Mouse (Mus musculus): ENCODE results near the gene Etv3. TPM values are rescaled to one million over a fixed set of nuclear protein-coding genes. Genes with fewer than 3 reads are reported as not detected.
A peak's percentile ranks its signal among the peaks of the same experiment; 100 is the strongest.

Gene Etv3
- polyA plus RNA-seq, 1 experiment from 2014 or later, result 9.7 TPM

DNA sequence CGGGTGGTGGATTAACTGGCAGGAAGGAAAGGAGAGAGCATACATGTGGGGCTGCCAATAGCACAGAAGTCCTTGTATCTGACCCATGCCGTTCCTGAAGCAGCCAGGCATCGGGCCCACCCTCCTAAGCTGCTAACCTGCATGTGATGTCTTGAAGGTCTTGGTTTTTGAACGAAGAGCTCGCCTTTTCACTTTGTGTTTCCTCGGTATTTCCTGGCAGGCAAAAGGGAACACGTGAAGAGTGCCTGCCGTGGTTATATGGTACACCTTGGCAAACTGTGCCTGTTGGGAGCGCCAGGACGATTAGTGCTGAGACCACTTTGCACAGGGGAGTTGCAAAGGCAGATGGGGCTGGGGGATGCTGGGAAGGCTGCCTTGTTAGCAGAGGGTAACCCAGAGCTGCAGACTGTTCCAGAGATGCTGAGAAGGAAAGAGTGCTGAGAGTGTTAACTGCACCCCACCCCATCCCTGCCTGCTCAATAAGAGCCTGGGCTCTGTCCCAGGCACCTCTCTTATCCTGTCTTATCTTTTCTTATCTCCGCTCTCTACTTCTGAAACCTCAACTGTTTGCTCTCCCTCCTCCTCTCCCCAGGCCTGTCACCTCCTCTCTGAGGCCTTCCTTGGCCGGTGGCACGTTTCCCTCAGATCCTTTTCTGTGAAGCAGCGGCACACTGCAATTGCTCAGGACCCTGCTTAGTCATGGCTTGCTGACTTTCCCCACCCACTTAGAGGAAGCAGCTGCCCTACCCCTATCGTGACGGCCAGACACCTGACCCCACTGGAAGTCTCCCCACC is 13.0 kb upstream of the Etv3 start:
- peaks cover 7% of the 10 kb centered on the region; the same call in 1 of the 2 replicates for H3K4me1 ChIP-seq (ENCODE audit: control insufficient read depth, insufficient read depth, low read length)
- ATAC-seq (ENCODE audit: low FRiP score, low TSS enrichment), result 0 out of 2 replicates have a peak, but pooled peaks have one; percentile 17

GRCm38 (mm10) chr3:87515567-87516081 is 9.6 kb upstream of the Etv3 start:
- WGBS, result 67% methylated on average over 13 of the region's 13 CpGs
- no peak for ATAC-seq (ENCODE audit: low FRiP score, low TSS enrichment)
- H3K9me3 ChIP-seq (ENCODE audit: control insufficient read depth, low read length), result no peaks in the 10 kb centered on the region
- H3K36me3 ChIP-seq (ENCODE audit: control insufficient read depth, insufficient read depth, low read length), result no peaks in the 10 kb centered on the region
- H3K9ac ChIP-seq (ENCODE audit: low read depth, low read length), result no peak overlapping the region
- H3K27me3 ChIP-seq (ENCODE audit: control insufficient read depth, insufficient read depth, low read length), result no peaks in the 10 kb centered on the region
- H3K27ac ChIP-seq (ENCODE audit: low read depth, low read length), result no peak overlapping the region
- H3K4me1 ChIP-seq (ENCODE audit: control insufficient read depth, insufficient read depth, low read length), result peaks cover 7% of the 10 kb centered on the region; the same call in 1 of the 2 replicates
- no peak overlapping the region for H3K4me3 ChIP-seq (ENCODE audit: low read length)
- no peak overlapping the region for H3K4me2 ChIP-seq (replicated peaks; ENCODE audit: low read depth, low read length)

More for the DNA sequence above, 13.0 kb upstream of the Etv3 start:
- H3K9me3 ChIP-seq (ENCODE audit: control insufficient read depth, low read length), result no peaks in the 10 kb centered on the region
- H3K4me2 ChIP-seq (replicated peaks; ENCODE audit: low read depth, low read length), result no peak overlapping the region; the same call in 1 of the 2 replicates
- 47% methylated on average over 16 of the region's 16 CpGs for WGBS
- no peaks in the 10 kb centered on the region for H3K36me3 ChIP-seq (ENCODE audit: control insufficient read depth, insufficient read depth, low read length)
- H3K27me3 ChIP-seq (ENCODE audit: control insufficient read depth, insufficient read depth, low read length), result no peaks in the 10 kb centered on the region
- H3K4me3 ChIP-seq (ENCODE audit: low read length), result no peak overlapping the region
- H3K27ac ChIP-seq (ENCODE audit: low read depth, low read length), result no peak overlapping the region
- H3K9ac ChIP-seq (ENCODE audit: low read depth, low read length), result no peak overlapping the region

GRCm38 (mm10) chr3:87518425-87518824 is 6.8 kb upstream of the Etv3 start:
- no peak overlapping the region for H3K27ac ChIP-seq (ENCODE audit: low read depth, low read length)
- ATAC-seq (ENCODE audit: low FRiP score, low TSS enrichment), result no peak
- H3K4me3 ChIP-seq (ENCODE audit: low read length), result no peak overlapping the region
- no peaks in the 10 kb centered on the region for H3K27me3 ChIP-seq (ENCODE audit: control insufficient read depth, insufficient read depth, low read length)
- H3K4me2 ChIP-seq (replicated peaks; ENCODE audit: low read depth, low read length), result no peak overlapping the region
- no peaks in the 10 kb centered on the region for H3K36me3 ChIP-seq (ENCODE audit: control insufficient read depth, insufficient read depth, low read length)
- H3K4me1 ChIP-seq (ENCODE audit: control insufficient read depth, insufficient read depth, low read length), result no peaks in the 10 kb centered on the region
- no peaks in the 10 kb centered on the region for H3K9me3 ChIP-seq (ENCODE audit: control insufficient read depth, low read length)
- H3K9ac ChIP-seq (ENCODE audit: low read depth, low read length), result no peak overlapping the region

DNA sequence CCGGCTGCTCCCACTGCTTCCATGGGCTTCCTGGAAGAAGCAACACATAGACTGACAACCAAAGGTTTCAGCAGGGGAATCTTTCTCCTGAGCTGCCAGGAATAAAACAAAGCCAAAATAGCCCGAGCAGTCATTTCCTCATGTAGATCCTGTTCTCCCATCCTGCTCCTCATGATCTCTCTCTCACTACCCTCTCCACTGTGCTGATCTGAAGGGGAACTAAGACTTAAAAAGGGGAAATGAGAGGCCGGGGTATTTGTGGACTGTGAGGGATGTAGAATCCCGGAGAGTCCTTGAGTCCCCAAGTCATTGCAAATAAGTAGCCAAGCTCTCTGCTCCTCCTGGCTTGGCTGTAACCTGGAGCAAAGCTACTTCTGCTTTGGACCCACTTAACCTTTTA is 4.1 kb upstream of the Etv3 start:
- no peak for ATAC-seq (ENCODE audit: low FRiP score, low TSS enrichment)
- Histone ChIP-seq H3K4me1 (ENCODE audit: control insufficient read depth, insufficient read depth, low read length) (peaks cover under 1% of the 10 kb centered on the region), H3K4me3 (ENCODE audit: low read length) (no peak overlapping the region), H3K9me3 (ENCODE audit: control insufficient read depth, low read length) (no peaks in the 10 kb centered on the region), H3K27ac (ENCODE audit: low read depth, low read length) (no peak overlapping the region), H3K4me2 (replicated peaks; ENCODE audit: low read depth, low read length) (no peak overlapping the region), H3K36me3 (ENCODE audit: control insufficient read depth, insufficient read depth, low read length) (no peaks in the 10 kb centered on the region), H3K9ac (ENCODE audit: low read depth, low read length) (no peak overlapping the region), H3K27me3 (ENCODE audit: control insufficient read depth, insufficient read depth, low read length) (no peaks in the 10 kb centered on the region)
- WGBS, result 83% methylated on average over 4 of the region's 4 CpGs

- Histone ChIP-seq H3K9me3 (ENCODE audit: control insufficient read depth, low read length) (no peaks in the 10 kb centered on the region), H3K4me1 (ENCODE audit: control insufficient read depth, insufficient read depth, low read length) (peaks cover 7% of the 10 kb centered on the region), H3K27ac (ENCODE audit: low read depth, low read length) (no peak overlapping the region), H3K9ac (ENCODE audit: low read depth, low read length) (no peak overlapping the region), H3K4me2 (replicated peaks; ENCODE audit: low read depth, low read length) (no peak overlapping the region), H3K36me3 (ENCODE audit: control insufficient read depth, insufficient read depth, low read length) (no peaks in the 10 kb centered on the region), H3K27me3 (ENCODE audit: control insufficient read depth, insufficient read depth, low read length) (no peaks in the 10 kb centered on the region), H3K4me3 (ENCODE audit: low read length) (no peak overlapping the region)
- no peak for ATAC-seq (ENCODE audit: low FRiP score, low TSS enrichment)
- WGBS, result 65% methylated on average over 1 of the region's 1 CpGs
Observed at GRCm38 (mm10) chr3:87521833-87522232, 3.4 kb upstream of the Etv3 start.

- 93% methylated on average over 9 of the region's 9 CpGs for WGBS
- peaks cover 14% of the 10 kb centered on the region for H3K36me3 ChIP-seq (ENCODE audit: control insufficient read depth, insufficient read depth, low read length)
- no peak for ATAC-seq (ENCODE audit: low FRiP score, low TSS enrichment)
- H3K9ac ChIP-seq (ENCODE audit: low read depth, low read length), result no peak overlapping the region
- H3K27me3 ChIP-seq (ENCODE audit: control insufficient read depth, insufficient read depth, low read length), result no peaks in the 10 kb centered on the region
- no peak overlapping the region for H3K4me3 ChIP-seq (ENCODE audit: low read length)
- no peak overlapping the region for H3K4me2 ChIP-seq (replicated peaks; ENCODE audit: low read depth, low read length)
- no peaks in the 10 kb centered on the region for H3K9me3 ChIP-seq (ENCODE audit: control insufficient read depth, low read length)
- peaks cover 7% of the 10 kb centered on the region for H3K4me1 ChIP-seq (ENCODE audit: control insufficient read depth, insufficient read depth, low read length)
- no peak overlapping the region for H3K27ac ChIP-seq (ENCODE audit: low read depth, low read length)
Observed at GRCm38 (mm10) chr3:87523701-87524100, 1.5 kb upstream of the Etv3 start.

DNA sequence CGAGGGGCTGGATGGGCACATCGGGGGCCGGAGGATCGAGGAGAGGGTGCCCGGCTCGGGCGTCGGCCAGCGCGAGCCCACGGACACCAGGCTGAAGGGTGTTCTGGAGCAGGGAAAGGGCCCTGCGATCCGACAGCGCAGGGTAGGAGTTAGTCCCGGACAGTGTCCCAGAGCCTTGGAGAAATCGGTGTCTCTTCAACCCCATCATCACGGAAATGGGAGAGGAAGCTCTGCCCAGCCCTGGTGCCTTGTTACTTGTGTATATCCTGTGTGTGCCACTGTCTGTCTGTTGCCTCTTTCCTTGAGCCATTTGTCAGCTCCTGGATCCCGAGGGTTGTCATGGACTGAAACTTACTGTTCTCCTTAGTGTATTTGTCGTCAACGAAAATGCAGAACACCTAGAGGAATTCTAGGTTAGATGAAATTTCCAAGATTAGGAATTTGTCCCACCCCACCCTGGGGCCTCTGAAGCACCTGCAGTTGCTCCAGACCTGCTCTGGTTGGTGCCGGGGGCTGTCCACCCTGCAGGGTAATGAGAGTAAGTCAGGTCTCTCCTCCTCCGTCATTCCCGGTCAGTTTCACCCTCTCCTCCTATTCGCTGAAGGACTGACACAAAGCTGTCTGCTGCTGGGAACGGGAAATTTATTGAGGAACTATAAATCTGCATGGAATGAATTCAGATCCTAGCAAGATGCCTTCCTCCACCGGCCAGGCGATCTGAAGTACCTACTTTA is 797 bp downstream of the Etv3 start:
- H3K4me1 ChIP-seq (ENCODE audit: control insufficient read depth, insufficient read depth, low read length), result peaks cover 7% of the 10 kb centered on the region
- peak overlapping the region; percentile 89 for H3K4me2 ChIP-seq (replicated peaks; ENCODE audit: low read depth, low read length)
- H3K27ac ChIP-seq (ENCODE audit: low read depth, low read length), result peak overlapping the region; percentile 76
- H3K4me3 ChIP-seq (ENCODE audit: low read length), result peak overlapping the region; percentile 76
- WGBS, result 3% methylated on average over 27 of the region's 27 CpGs
- H3K27me3 ChIP-seq (ENCODE audit: control insufficient read depth, insufficient read depth, low read length), result no peaks in the 10 kb centered on the region
- H3K9me3 ChIP-seq (ENCODE audit: control insufficient read depth, low read length), result no peaks in the 10 kb centered on the region
- H3K9ac ChIP-seq (ENCODE audit: low read depth, low read length), result peak overlapping the region; percentile 87
- ATAC-seq (ENCODE audit: low FRiP score, low TSS enrichment), result peak; percentile 74
- H3K36me3 ChIP-seq (ENCODE audit: control insufficient read depth, insufficient read depth, low read length), result peaks cover 37% of the 10 kb centered on the region

DNA sequence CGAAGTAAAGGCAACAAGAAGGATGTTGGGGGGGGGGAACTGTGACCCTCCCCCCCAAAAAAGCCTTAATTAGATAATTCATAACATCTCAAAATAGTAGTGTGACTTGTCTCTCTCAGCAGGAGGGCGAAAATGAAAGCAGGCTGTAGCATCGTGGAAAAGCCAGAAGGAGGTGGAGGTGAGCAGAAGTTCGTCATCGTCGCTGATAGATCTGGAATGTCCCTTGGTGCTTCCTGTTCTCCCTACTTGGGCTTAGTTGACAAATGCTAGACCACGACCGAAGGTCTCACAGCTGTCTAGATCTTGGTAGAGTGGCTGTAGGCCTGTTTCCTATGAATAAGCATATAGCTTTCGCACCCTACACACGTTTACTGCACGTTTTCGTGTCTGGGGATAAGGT is 1.9 kb downstream of the Etv3 start:
- Histone ChIP-seq H3K36me3 (ENCODE audit: control insufficient read depth, insufficient read depth, low read length) (peaks cover 46% of the 10 kb centered on the region), H3K9me3 (ENCODE audit: control insufficient read depth, low read length) (no peaks in the 10 kb centered on the region), H3K4me1 (ENCODE audit: control insufficient read depth, insufficient read depth, low read length) (peaks cover 7% of the 10 kb centered on the region), H3K27ac (ENCODE audit: low read depth, low read length) (no peak overlapping the region), H3K4me2 (replicated peaks; ENCODE audit: low read depth, low read length) (no peak overlapping the region), H3K4me3 (ENCODE audit: low read length) (no peak overlapping the region), H3K9ac (ENCODE audit: low read depth, low read length) (no peak overlapping the region), H3K27me3 (ENCODE audit: control insufficient read depth, insufficient read depth, low read length) (no peaks in the 10 kb centered on the region)
- 90% methylated on average over 12 of the region's 12 CpGs for WGBS
- ATAC-seq (ENCODE audit: low FRiP score, low TSS enrichment), result no peak

- no peak for ATAC-seq (ENCODE audit: low FRiP score, low TSS enrichment)
Observed at GRCm38 (mm10) chr3:87528021-87528420, 2.8 kb downstream of the Etv3 start.

More at GRCm38 (mm10) chr3:87528021-87528420, 2.8 kb downstream of the Etv3 start:
- Histone ChIP-seq H3K36me3 (ENCODE audit: control insufficient read depth, insufficient read depth, low read length) (peaks cover 54% of the 10 kb centered on the region), H3K27ac (ENCODE audit: low read depth, low read length) (no peak overlapping the region), H3K4me1 (ENCODE audit: control insufficient read depth, insufficient read depth, low read length) (peaks cover 7% of the 10 kb centered on the region), H3K9ac (ENCODE audit: low read depth, low read length) (no peak overlapping the region), H3K4me2 (replicated peaks; ENCODE audit: low read depth, low read length) (no peak overlapping the region), H3K27me3 (ENCODE audit: control insufficient read depth, insufficient read depth, low read length) (no peaks in the 10 kb centered on the region), H3K4me3 (ENCODE audit: low read length) (no peak overlapping the region), H3K9me3 (ENCODE audit: control insufficient read depth, low read length) (no peaks in the 10 kb centered on the region)
- 83% methylated on average over 7 of the region's 8 CpGs for WGBS
